Mouse (Mus musculus): ENCODE measurements around the gene Mbtps2. TPM values are rescaled to one million over a fixed set of nuclear protein-coding genes. Genes with fewer than 3 reads are reported as not detected.

Mbtps2 gene
- polyA plus RNA-seq, 1 experiment from 2014 or later, result 14.8 TPM

- H3K9me3 ChIP-seq (ENCODE audit: control insufficient read depth, low read length), result no peaks in the 10 kb centered on the region
- ATAC-seq (ENCODE audit: insufficient number of reproducible peaks, insufficient read depth, low FRiP score, low read depth), result no peak
- WGBS, result 72% methylated on average over 5 of the region's 5 CpGs
Observed at GRCm38 (mm10) chrX:157587001-157587400, 11.5 kb downstream of the Mbtps2 start.

GRCm38 (mm10) chrX:157586397-157586796 lies 12.1 kb downstream of the Mbtps2 start:
- no peaks in the 10 kb centered on the region for H3K27me3 ChIP-seq (ENCODE audit: control insufficient read depth, insufficient read depth, low read length)
- H3K4me1 ChIP-seq (ENCODE audit: control insufficient read depth in 2 of 2, insufficient read depth in 2 of 2, low read length in 2 of 2), result no peaks in the 10 kb centered on the region
- H3K9me3 ChIP-seq (ENCODE audit: control insufficient read depth, low read length), result no peaks in the 10 kb centered on the region
- no peak overlapping the region for H3K9ac ChIP-seq (ENCODE audit: low read length)
- H3K4me2 ChIP-seq (ENCODE audit: low read length), result no peak overlapping the region
- H3K36me3 ChIP-seq (ENCODE audit: control insufficient read depth, insufficient read depth, low read length), result peaks cover 36% of the 10 kb centered on the region
- H3K4me3 ChIP-seq (ENCODE audit: control insufficient read depth in 1 of 2, insufficient read depth in 1 of 2, low read depth in 1 of 2, low read length in 2 of 2), result no peak overlapping the region
- ATAC-seq (ENCODE audit: insufficient number of reproducible peaks, insufficient read depth, low FRiP score, low read depth), result no peak
- H3K27ac ChIP-seq (replicated peaks in 1 of 2; ENCODE audit: control insufficient read depth in 1 of 2, insufficient read depth in 1 of 2, low read depth in 2 of 2, low read length in 2 of 2), result no peak overlapping the region

More at GRCm38 (mm10) chrX:157587001-157587400, 11.5 kb downstream of the Mbtps2 start:
- no peak overlapping the region for H3K9ac ChIP-seq (ENCODE audit: low read length)
- H3K27ac ChIP-seq (replicated peaks in 1 of 2; ENCODE audit: control insufficient read depth in 1 of 2, insufficient read depth in 1 of 2, low read depth in 2 of 2, low read length in 2 of 2), result no peak overlapping the region
- H3K4me2 ChIP-seq (ENCODE audit: low read length), result no peak overlapping the region
- no peaks in the 10 kb centered on the region for H3K27me3 ChIP-seq (ENCODE audit: control insufficient read depth, insufficient read depth, low read length)
- peaks cover 36% of the 10 kb centered on the region for H3K36me3 ChIP-seq (ENCODE audit: control insufficient read depth, insufficient read depth, low read length)
- no peaks in the 10 kb centered on the region for H3K4me1 ChIP-seq (ENCODE audit: control insufficient read depth in 2 of 2, insufficient read depth in 2 of 2, low read length in 2 of 2)
- no peak overlapping the region for H3K4me3 ChIP-seq (ENCODE audit: control insufficient read depth in 1 of 2, insufficient read depth in 1 of 2, low read depth in 1 of 2, low read length in 2 of 2)

- Histone ChIP-seq H3K9ac (ENCODE audit: low read length) (no peak overlapping the region), H3K27me3 (ENCODE audit: control insufficient read depth, insufficient read depth, low read length) (no peaks in the 10 kb centered on the region), H3K4me3 (ENCODE audit: control insufficient read depth in 1 of 2, insufficient read depth in 1 of 2, low read depth in 1 of 2, low read length in 2 of 2) (no peak overlapping the region), H3K27ac (replicated peaks in 1 of 2; ENCODE audit: control insufficient read depth in 1 of 2, insufficient read depth in 1 of 2, low read depth in 2 of 2, low read length in 2 of 2) (no peak overlapping the region), H3K4me2 (ENCODE audit: low read length) (no peak overlapping the region), H3K36me3 (ENCODE audit: control insufficient read depth, insufficient read depth, low read length) (0 out of 2 replicates have a peak, but pooled peaks cover 12% of the 10 kb centered on the region), H3K9me3 (ENCODE audit: control insufficient read depth, low read length) (no peaks in the 10 kb centered on the region), H3K4me1 (ENCODE audit: control insufficient read depth in 2 of 2, insufficient read depth in 2 of 2, low read length in 2 of 2) (no peaks in the 10 kb centered on the region)
- WGBS, result 72% methylated on average over 6 of the region's 6 CpGs
- no peak for ATAC-seq (ENCODE audit: insufficient number of reproducible peaks, insufficient read depth, low FRiP score, low read depth)
Observed at GRCm38 (mm10) chrX:157579108-157579614, 19.4 kb downstream of the Mbtps2 start.

- no peak for ATAC-seq (ENCODE audit: insufficient number of reproducible peaks, insufficient read depth, low FRiP score, low read depth)
- no peaks in the 10 kb centered on the region for H3K4me1 ChIP-seq (ENCODE audit: control insufficient read depth in 2 of 2, insufficient read depth in 2 of 2, low read length in 2 of 2)
- H3K4me3 ChIP-seq (ENCODE audit: control insufficient read depth in 1 of 2, insufficient read depth in 1 of 2, low read depth in 1 of 2, low read length in 2 of 2), result no peak overlapping the region
- no peaks in the 10 kb centered on the region for H3K27me3 ChIP-seq (ENCODE audit: control insufficient read depth, insufficient read depth, low read length)
- 0 out of 2 replicates have a peak, but pooled peaks cover 10% of the 10 kb centered on the region for H3K36me3 ChIP-seq (ENCODE audit: control insufficient read depth, insufficient read depth, low read length)
- no peak overlapping the region for H3K4me2 ChIP-seq (ENCODE audit: low read length)
- no peak overlapping the region for H3K27ac ChIP-seq (replicated peaks in 1 of 2; ENCODE audit: control insufficient read depth in 1 of 2, insufficient read depth in 1 of 2, low read depth in 2 of 2, low read length in 2 of 2)
- WGBS, result 35% methylated on average over 2 of the region's 2 CpGs
- no peaks in the 10 kb centered on the region for H3K9me3 ChIP-seq (ENCODE audit: control insufficient read depth, low read length)
- no peak overlapping the region for H3K9ac ChIP-seq (ENCODE audit: low read length)
Observed at GRCm38 (mm10) chrX:157574683-157575082, 23.8 kb downstream of the Mbtps2 start.

- H3K4me1 ChIP-seq (ENCODE audit: control insufficient read depth in 2 of 2, insufficient read depth in 2 of 2, low read length in 2 of 2), result no peaks in the 10 kb centered on the region
- H3K9me3 ChIP-seq (ENCODE audit: control insufficient read depth, low read length), result no peaks in the 10 kb centered on the region
- H3K27ac ChIP-seq (replicated peaks in 1 of 2; ENCODE audit: control insufficient read depth in 1 of 2, insufficient read depth in 1 of 2, low read depth in 2 of 2, low read length in 2 of 2), result no peak within 1 kb of the TSS
- no peak within 1 kb of the TSS for H3K4me3 ChIP-seq (ENCODE audit: control insufficient read depth in 1 of 2, insufficient read depth in 1 of 2, low read depth in 1 of 2, low read length in 2 of 2)
- H3K27me3 ChIP-seq (ENCODE audit: control insufficient read depth, insufficient read depth, low read length), result no peaks in the 10 kb centered on the region
- 77% methylated on average over 26 of the region's 26 CpGs for WGBS
- ATAC-seq (ENCODE audit: insufficient number of reproducible peaks, insufficient read depth, low FRiP score, low read depth), result no peak
- no peak within 1 kb of the TSS for H3K4me2 ChIP-seq (ENCODE audit: low read length)
- H3K9ac ChIP-seq (ENCODE audit: low read length), result no peak within 1 kb of the TSS
- peaks cover 18% of the 10 kb centered on the region; the same call in 1 of the 2 replicates for H3K36me3 ChIP-seq (ENCODE audit: control insufficient read depth, insufficient read depth, low read length)
Observed at GRCm38 (mm10) chrX:157568840-157569239, 29.7 kb downstream of the Mbtps2 start, which contains the start of gene Yy2. Gene Yy2 (minus strand): TSS chrX:157568985.

GRCm38 (mm10) chrX:157563794-157564193 lies 34.7 kb downstream of the Mbtps2 start:
- 72% methylated on average over 10 of the region's 10 CpGs for WGBS
- H3K36me3 ChIP-seq (ENCODE audit: control insufficient read depth, insufficient read depth, low read length), result peaks cover 12% of the 10 kb centered on the region; the same call in 1 of the 2 replicates

GRCm38 (mm10) chrX:157547082-157547481 lies 51.4 kb downstream of the Mbtps2 start:
- H3K9ac ChIP-seq (ENCODE audit: low read length), result no peak overlapping the region
- no peak for ATAC-seq (ENCODE audit: insufficient number of reproducible peaks, insufficient read depth, low FRiP score, low read depth)
- H3K27me3 ChIP-seq (ENCODE audit: control insufficient read depth, insufficient read depth, low read length), result no peaks in the 10 kb centered on the region
- no peak overlapping the region for H3K4me3 ChIP-seq (ENCODE audit: control insufficient read depth in 1 of 2, insufficient read depth in 1 of 2, low read depth in 1 of 2, low read length in 2 of 2)
- H3K27ac ChIP-seq (replicated peaks in 1 of 2; ENCODE audit: control insufficient read depth in 1 of 2, insufficient read depth in 1 of 2, low read depth in 2 of 2, low read length in 2 of 2), result no peak overlapping the region
- no peak overlapping the region for H3K4me2 ChIP-seq (ENCODE audit: low read length)
- WGBS, result 27% methylated on average over 3 of the region's 3 CpGs
- H3K4me1 ChIP-seq (ENCODE audit: control insufficient read depth in 2 of 2, insufficient read depth in 2 of 2, low read length in 2 of 2), result no peaks in the 10 kb centered on the region
- H3K9me3 ChIP-seq (ENCODE audit: control insufficient read depth, low read length), result no peaks in the 10 kb centered on the region
- H3K36me3 ChIP-seq (ENCODE audit: control insufficient read depth, insufficient read depth, low read length), result 0 out of 2 replicates have a peak, but pooled peaks cover 2% of the 10 kb centered on the region

More at GRCm38 (mm10) chrX:157563794-157564193, 34.7 kb downstream of the Mbtps2 start:
- Histone ChIP-seq H3K9ac (ENCODE audit: low read length) (no peak overlapping the region), H3K4me3 (ENCODE audit: control insufficient read depth in 1 of 2, insufficient read depth in 1 of 2, low read depth in 1 of 2, low read length in 2 of 2) (no peak overlapping the region), H3K4me2 (ENCODE audit: low read length) (no peak overlapping the region), H3K27ac (replicated peaks in 1 of 2; ENCODE audit: control insufficient read depth in 1 of 2, insufficient read depth in 1 of 2, low read depth in 2 of 2, low read length in 2 of 2) (no peak overlapping the region), H3K9me3 (ENCODE audit: control insufficient read depth, low read length) (no peaks in the 10 kb centered on the region), H3K4me1 (ENCODE audit: control insufficient read depth in 2 of 2, insufficient read depth in 2 of 2, low read length in 2 of 2) (no peaks in the 10 kb centered on the region), H3K27me3 (ENCODE audit: control insufficient read depth, insufficient read depth, low read length) (no peaks in the 10 kb centered on the region)
- ATAC-seq (ENCODE audit: insufficient number of reproducible peaks, insufficient read depth, low FRiP score, low read depth), result no peak

- H3K36me3 ChIP-seq (ENCODE audit: control insufficient read depth, insufficient read depth, low read length), result no peaks in the 10 kb centered on the region
- H3K27ac ChIP-seq (replicated peaks in 1 of 2; ENCODE audit: control insufficient read depth in 1 of 2, insufficient read depth in 1 of 2, low read depth in 2 of 2, low read length in 2 of 2), result no peak overlapping the region
- H3K9me3 ChIP-seq (ENCODE audit: control insufficient read depth, low read length), result no peaks in the 10 kb centered on the region
- ATAC-seq (ENCODE audit: insufficient number of reproducible peaks, insufficient read depth, low FRiP score, low read depth), result no peak
- H3K4me1 ChIP-seq (ENCODE audit: control insufficient read depth in 2 of 2, insufficient read depth in 2 of 2, low read length in 2 of 2), result no peaks in the 10 kb centered on the region
- 55% methylated on average over 5 of the region's 5 CpGs for WGBS
- no peaks in the 10 kb centered on the region for H3K27me3 ChIP-seq (ENCODE audit: control insufficient read depth, insufficient read depth, low read length)
- no peak overlapping the region for H3K4me3 ChIP-seq (ENCODE audit: control insufficient read depth in 1 of 2, insufficient read depth in 1 of 2, low read depth in 1 of 2, low read length in 2 of 2)
- H3K9ac ChIP-seq (ENCODE audit: low read length), result no peak overlapping the region
- no peak overlapping the region for H3K4me2 ChIP-seq (ENCODE audit: low read length)
Observed at GRCm38 (mm10) chrX:157506400-157506799, 92.1 kb downstream of the Mbtps2 start.

Measured in heart, embryonic 14.5 days (tissue).